ENCODE assay signal across 9 mouse cellular contexts in the genomic region with DNA sequence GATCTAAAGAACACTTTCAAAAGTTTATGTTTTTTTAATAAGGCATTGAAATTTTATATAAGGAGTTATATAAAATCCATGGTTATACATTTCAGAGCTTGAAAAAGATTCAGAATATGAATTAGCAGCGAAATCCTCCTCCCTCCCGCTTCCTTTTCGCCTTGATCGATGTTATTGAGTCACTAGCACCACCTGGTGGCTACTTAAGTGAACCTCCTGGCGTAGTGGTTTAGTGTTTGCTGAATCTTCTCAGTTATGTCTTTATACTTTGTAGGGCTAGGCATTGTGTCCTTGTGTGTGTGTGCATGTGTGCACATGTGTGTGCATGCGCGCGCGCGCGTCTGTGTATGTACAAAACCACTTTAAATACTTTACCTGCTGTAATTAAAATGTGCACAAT. TPM values are rescaled to one million over a fixed set of nuclear protein-coding genes. Genes with fewer than 3 reads are reported as not detected.
DNase-seq lines count a peak whose midpoint lies in the region; ATAC-seq and TF ChIP-seq lines count a peak whose summit lies in the region.
"Had no signal": no experiment of that assay in that cellular context is flagged by ENCODE, and none has a peak within 500 bp of the region (broad histone marks: within the 10 kb centered on the region; RNA-seq: fewer than 3 reads in every experiment).

No protein-coding gene starts in this region.

- TF ChIP-seq EP300 in liver, embryonic 14.5 days (IDR thresholded peaks at IDR 0.05; ENCODE audit: low read depth) = no peak

- no peak overlapping the region for H3K4me3 ChIP-seq in E14TG2a.4 (replicated peaks; ENCODE audit: low read length)
- no peak overlapping the region for H3K4me3 ChIP-seq in liver, embryonic 14.5 days (ENCODE audit: insufficient read depth in 1 of 2, low read depth in 2 of 2, low read length in 2 of 2)
- H3K4me3 ChIP-seq: limb, embryonic 12.5 days had no signal

- H3K4me1 ChIP-seq in E14TG2a.4 (replicated peaks; ENCODE audit: low read depth, low read length) = no peaks in the 10 kb centered on the region
- no peaks in the 10 kb centered on the region for H3K4me1 ChIP-seq in liver, embryonic 14.5 days (replicated peaks; ENCODE audit: control insufficient read depth in 2 of 2, insufficient read depth in 2 of 2, low read length in 1 of 2)
- H3K4me1 ChIP-seq: limb, embryonic 12.5 days had no signal

- no peaks in the 10 kb centered on the region for H3K27me3 ChIP-seq in E14TG2a.4 (ENCODE audit: insufficient read depth, low read length)
- H3K27me3 ChIP-seq in liver, embryonic 14.5 days (ENCODE audit: control insufficient read depth, insufficient read depth, low read length) = no peaks in the 10 kb centered on the region
- H3K27me3 ChIP-seq: limb, embryonic 12.5 days had no signal

- H3K4me2 ChIP-seq in liver, embryonic 14.5 days (ENCODE audit: low read depth) = no peak overlapping the region
- H3K4me2 ChIP-seq: limb, embryonic 12.5 days had no signal

- H3K36me3 ChIP-seq in E14TG2a.4 (ENCODE audit: insufficient read depth, low read length) = no peaks in the 10 kb centered on the region
- no peaks in the 10 kb centered on the region for H3K36me3 ChIP-seq in liver, embryonic 14.5 days (replicated peaks; ENCODE audit: control insufficient read depth, insufficient read depth, low read depth)
- H3K36me3 ChIP-seq: limb, embryonic 12.5 days had no signal

- no peak overlapping the region for H3K9ac ChIP-seq in liver, embryonic 14.5 days (replicated peaks)
- H3K9ac ChIP-seq: limb, embryonic 12.5 days had no signal

- DNase-seq in adrenal gland, adult 18-20 months (ENCODE audit: low spot score in 2 of 2) = peak; percentile 27 to 36
- DNase-seq in embryo, embryonic 11 days = peak; percentile 85
- DNase-seq in heart, adult 9 months (ENCODE audit: low spot score in 2 of 2) = peak; percentile 4 to 17
- DNase-seq in kidney, postnatal 10 days = peak; percentile 65
- peak; percentile 5 to 17 (median 7) for DNase-seq in liver, embryonic 14.5 days (ENCODE audit: low read depth in 3 of 3, low spot score in 3 of 3)
- peak; percentile 41 for DNase-seq in ovary, postnatal 14 days (ENCODE audit: low spot score)
- no peak for DNase-seq in T-cell, adult 2 months (ENCODE audit: low spot score)

- 3% methylated on average over 11 of the region's 11 CpGs for WGBS in liver, embryonic 14.5 days (ENCODE audit: insufficient replicate concordance)

- no peak overlapping the region for H3K27ac ChIP-seq in liver, embryonic 14.5 days
- H3K27ac ChIP-seq: limb, embryonic 12.5 days had no signal

- peaks cover 21% of the 10 kb centered on the region for H3K9me3 ChIP-seq in E14TG2a.4 (ENCODE audit: low read length)
- H3K9me3 ChIP-seq in liver, embryonic 14.5 days (ENCODE audit: control insufficient read depth, low read length) = no peaks in the 10 kb centered on the region
- H3K9me3 ChIP-seq: limb, embryonic 12.5 days had no signal

- no peak for ATAC-seq in liver, embryonic 14.5 days (ENCODE audit: insufficient read depth)

- peak; percentile 64 for TF ChIP-seq CTCF in E14TG2a.4 (conservative IDR thresholded peaks at IDR 0.05; ENCODE audit: low read length)
- TF ChIP-seq CTCF in liver, embryonic 14.5 days (IDR thresholded peaks at IDR 0.05; ENCODE audit: low read depth) = peak; percentile 67

RNA-seq across cellular contexts. Expression of a gene that starts 14.9 kb away (rescaled TPM):
- total RNA-seq in adrenal gland, adult 18-20 months (2021) = not detected
- not detected in 2 replicates for polyA plus RNA-seq in liver, embryonic 14.5 days (2012; rRNA removed)
- not detected in 2 replicates for polyA plus RNA-seq in liver, embryonic 14.5 days (2014; fragmentation: Nextera tagmentation; extraction: Ambion mirVana)
- polyA plus RNA-seq: limb, embryonic 12.5 days had no signal

RNA-seq across cellular contexts. Expression of a gene that starts 36.0 kb away (rescaled TPM):
- not detected for total RNA-seq in adrenal gland, adult 18-20 months (2021)
- not detected in 2 replicates for polyA plus RNA-seq in liver, embryonic 14.5 days (2012; rRNA removed)
- polyA plus RNA-seq in liver, embryonic 14.5 days (2014; fragmentation: Nextera tagmentation; extraction: Ambion mirVana) = not detected in 2 replicates
- polyA plus RNA-seq: limb, embryonic 12.5 days had no signal

RNA-seq across cellular contexts. Expression of a gene that starts 59.1 kb away (rescaled TPM):
- not detected for total RNA-seq in adrenal gland, adult 18-20 months (2021)
- polyA plus RNA-seq in liver, embryonic 14.5 days (2012; rRNA removed) = not detected in 2 replicates
- polyA plus RNA-seq in liver, embryonic 14.5 days (2014; fragmentation: Nextera tagmentation; extraction: Ambion mirVana) = not detected in 2 replicates
- polyA plus RNA-seq: limb, embryonic 12.5 days had no signal
